Mouse (Mus musculus) brain, embryonic 14.5 days (tissue): ENCODE data around the gene Polg.

Experiments used
- CTCF ChIP-seq: fragments of 200-500 bp; IDR thresholded peaks from 2 replicates; pipeline ENCODE4 v1.5.1; 2012; ENCODE audit warnings: inconsistent platforms, mild to moderate bottlenecking, moderate library complexity, borderline replicate concordance; ENCODE audit not compliant: insufficient read depth, insufficient read length; ENCODE audit errors: extremely low read depth
- POLR2A ChIP-seq: fragments of 200-500 bp; IDR thresholded peaks from 2 replicates; pipeline ENCODE4 v1.6.1; 2012; ENCODE audit warnings: mild to moderate bottlenecking, inconsistent platforms, borderline replicate concordance; ENCODE audit not compliant: poor library complexity, insufficient read depth, insufficient read length, severe bottlenecking; ENCODE audit errors: extremely low read depth

GRCm38 (mm10) chr7:79509235-79509607 is 43.1 kb upstream of the Polg start:
- TF ChIP-seq POLR2A (no peak), CTCF (no peak)
